Mouse (Mus musculus) midbrain, postnatal 0 days (tissue): Measurements from ENCODE around the gene Ncoa3. TPM values are rescaled to one million over a fixed set of nuclear protein-coding genes. Genes with fewer than 3 reads are reported as not detected.

Experiments used
- ATAC-seq: fragments of 200-750 bp; cut with Nextera tagmentation; 2 replicates; pipeline ENCODE4 v1.8.0; 2017; ENCODE audit warnings: moderate number of reproducible peaks, mild to moderate bottlenecking, moderate TSS enrichment, moderate library complexity; ENCODE audit not compliant: low FRiP score
- DNase-seq: peaks from one replicate; pipeline ENCODE4 v3.0.0-alpha.2; 2015; ENCODE audit warnings: low spot score
- H3K27ac ChIP-seq: fragments of 300-500 bp; sonication (generic); 2 replicates; pipeline ENCODE4 v1.5.1; 2014; ENCODE audit warnings: low read depth, mild to moderate bottlenecking, low read length, mixed read lengths
- H3K27me3 ChIP-seq: fragments of 300-500 bp; sonication (generic); 2 replicates; pipeline ENCODE4 v1.6.1; 2014; ENCODE audit warnings: low read length, control low read depth, mixed read lengths; ENCODE audit not compliant: insufficient read depth
- H3K36me3 ChIP-seq: fragments of 300-500 bp; sonication (generic); 2 replicates; pipeline ENCODE4 v1.6.1; 2014; ENCODE audit warnings: low read length, control low read depth, mixed read lengths; ENCODE audit not compliant: insufficient read depth
- H3K4me1 ChIP-seq: fragments of 300-500 bp; sonication (generic); 2 replicates; pipeline ENCODE4 v1.6.1; 2014; ENCODE audit warnings: mild to moderate bottlenecking, control low read depth, antibody characterized with exemption, low read length, mixed read lengths; ENCODE audit not compliant: insufficient read depth
- H3K4me2 ChIP-seq: fragments of 300-500 bp; sonication (generic); 2 replicates; pipeline ENCODE4 v1.6.1; 2014; ENCODE audit warnings: low read depth, mild to moderate bottlenecking, low read length, mixed read lengths; ENCODE audit not compliant: poor library complexity, severe bottlenecking
- H3K4me3 ChIP-seq: fragments of 300-500 bp; sonication (generic); 2 replicates; pipeline ENCODE4 v1.5.1; 2014; ENCODE audit warnings: low read depth, mild to moderate bottlenecking, low read length, moderate library complexity
- H3K9ac ChIP-seq: fragments of 300-500 bp; sonication (generic); replicated peaks from 2 replicates; pipeline ENCODE4 v1.6.1; 2014; ENCODE audit warnings: mild to moderate bottlenecking, low read length, moderate library complexity, mixed read lengths; ENCODE audit not compliant: poor library complexity, severe bottlenecking
- H3K9me3 ChIP-seq: fragments of 300-500 bp; sonication (generic); 2 replicates; pipeline ENCODE4 v1.6.1; 2016; ENCODE audit warnings: low read length, control low read depth
- CTCF ChIP-seq: IDR thresholded peaks from 2 replicates; pipeline ENCODE4 v1.5.1; 2016; ENCODE audit warnings: antibody characterized with exemption, mild to moderate bottlenecking
- WGBS: fragments of 180-500 bp; shearing (Covaris S2); extraction: QIAGEN DNeasy Blood & Tissue Kit; methylation state at CpG from one replicate; pipeline ENCODE4 v1.1.7; 2014; 5-methylcytosine and 5-hydroxymethylcytosine counted together
- polyA plus RNA-seq: library from polyadenylated mRNA; unstranded; fragments of >200 nt; fragmentation: Nextera tagmentation; extraction: Ambion mirVana; gene quantifications from 2 replicates; pipeline ENCODE4 v1.2.1, GENCODE M21; 2015
- total RNA-seq: library from RNA; depleted of rRNA; stranded (reverse); fragments of >200 nt; gene quantifications from 2 replicates; pipeline ENCODE4 v1.2.3, GENCODE M21; 2014

Gene Ncoa3
- total and polyA plus RNA-seq, 2 experiments from 2014 or later, result 14.9 to 40.9 TPM

GRCm38 (mm10) chr2:165968876-165969275 is 23.6 kb upstream of the Ncoa3 start:
- 41% methylated on average over 3 of the region's 3 CpGs for WGBS
- H3K9ac ChIP-seq, result no peak overlapping the region

GRCm38 (mm10) chr2:165969391-165969790 is 23.0 kb upstream of the Ncoa3 start:
- no peaks in the 10 kb centered on the region for H3K27me3 ChIP-seq

More at GRCm38 (mm10) chr2:165968876-165969275, 23.6 kb upstream of the Ncoa3 start:
- ATAC-seq, result no peak
- Histone ChIP-seq H3K4me1 (no peaks in the 10 kb centered on the region), H3K9me3 (no peaks in the 10 kb centered on the region), H3K27me3 (no peaks in the 10 kb centered on the region), H3K27ac (no peak overlapping the region), H3K36me3 (no peaks in the 10 kb centered on the region), H3K4me2 (no peak overlapping the region), H3K4me3 (no peak overlapping the region)
- no peak for DNase-seq
- no peak for TF ChIP-seq CTCF

GRCm38 (mm10) chr2:165969961-165970360 is 22.5 kb upstream of the Ncoa3 start:
- Histone ChIP-seq H3K9me3 (no peaks in the 10 kb centered on the region), H3K9ac (no peak overlapping the region), H3K4me3 (no peak overlapping the region), H3K27ac (no peak overlapping the region), H3K4me2 (no peak overlapping the region), H3K27me3 (no peaks in the 10 kb centered on the region), H3K4me1 (no peaks in the 10 kb centered on the region), H3K36me3 (no peaks in the 10 kb centered on the region)
- WGBS, result 88% methylated on average over 13 of the region's 13 CpGs
- ATAC-seq (no peak), DNase-seq (no peak)
- no peak for TF ChIP-seq CTCF

More at GRCm38 (mm10) chr2:165969391-165969790, 23.0 kb upstream of the Ncoa3 start:
- ATAC-seq, result no peak
- Histone ChIP-seq H3K4me2 (no peak overlapping the region), H3K36me3 (no peaks in the 10 kb centered on the region), H3K4me3 (no peak overlapping the region), H3K4me1 (no peaks in the 10 kb centered on the region), H3K27ac (no peak overlapping the region), H3K9me3 (no peaks in the 10 kb centered on the region), H3K9ac (no peak overlapping the region)
- 70% methylated on average over 8 of the region's 8 CpGs for WGBS
- TF ChIP-seq CTCF, result no peak
- no peak for DNase-seq

GRCm38 (mm10) chr2:165970767-165971166 is 21.7 kb upstream of the Ncoa3 start:
- TF ChIP-seq CTCF, result no peak
- Histone ChIP-seq H3K9me3 (no peaks in the 10 kb centered on the region), H3K4me3 (no peak overlapping the region), H3K27ac (no peak overlapping the region), H3K36me3 (no peaks in the 10 kb centered on the region), H3K27me3 (no peaks in the 10 kb centered on the region), H3K4me1 (no peaks in the 10 kb centered on the region), H3K9ac (no peak overlapping the region), H3K4me2 (no peak overlapping the region)
- WGBS, result 94% methylated on average over 7 of the region's 7 CpGs
- DNase-seq (no peak), ATAC-seq (no peak)

- no peak overlapping the region for H3K9ac ChIP-seq
- no peaks in the 10 kb centered on the region for H3K27me3 ChIP-seq
- H3K9me3 ChIP-seq, result no peaks in the 10 kb centered on the region
- ATAC-seq (no peak), DNase-seq (no peak)
- 91% methylated on average over 1 of the region's 1 CpGs for WGBS
- TF ChIP-seq CTCF, result no peak
- no peak overlapping the region for H3K4me3 ChIP-seq
- no peak overlapping the region for H3K4me2 ChIP-seq
- no peaks in the 10 kb centered on the region for H3K36me3 ChIP-seq
- H3K4me1 ChIP-seq, result no peaks in the 10 kb centered on the region
- no peak overlapping the region for H3K27ac ChIP-seq
Observed at GRCm38 (mm10) chr2:165974383-165974782, 18.1 kb upstream of the Ncoa3 start.

GRCm38 (mm10) chr2:165976186-165976585 is 16.2 kb upstream of the Ncoa3 start:
- DNase-seq, result no peak
- no peaks in the 10 kb centered on the region for H3K27me3 ChIP-seq
- 73% methylated on average over 3 of the region's 3 CpGs for WGBS

More at GRCm38 (mm10) chr2:165976186-165976585, 16.2 kb upstream of the Ncoa3 start:
- no peaks in the 10 kb centered on the region for H3K9me3 ChIP-seq
- H3K4me3 ChIP-seq, result no peak overlapping the region
- no peak for ATAC-seq
- H3K4me1 ChIP-seq, result no peaks in the 10 kb centered on the region
- H3K9ac ChIP-seq, result no peak overlapping the region
- no peak overlapping the region for H3K4me2 ChIP-seq
- no peak overlapping the region for H3K27ac ChIP-seq
- TF ChIP-seq CTCF, result no peak
- no peaks in the 10 kb centered on the region for H3K36me3 ChIP-seq
